Mouse (Mus musculus) embryo, embryonic 11.5 days (tissue): Measurements from ENCODE around the gene Tor4a.

Source experiments
- DNase-seq: peaks from one replicate; pipeline ENCODE4 v3.0.0-alpha.2; 2012; ENCODE audit warnings: low read depth, low spot score

The Tor4a gene

GRCm38 (mm10) chr2:25171101-25171768, 25.5 kb downstream of the Tor4a start:
- DNase-seq, result no peak

GRCm38 (mm10) chr2:25170326-25171100, 26.2 kb downstream of the Tor4a start:
- DNase-seq, result no peak

DNA sequence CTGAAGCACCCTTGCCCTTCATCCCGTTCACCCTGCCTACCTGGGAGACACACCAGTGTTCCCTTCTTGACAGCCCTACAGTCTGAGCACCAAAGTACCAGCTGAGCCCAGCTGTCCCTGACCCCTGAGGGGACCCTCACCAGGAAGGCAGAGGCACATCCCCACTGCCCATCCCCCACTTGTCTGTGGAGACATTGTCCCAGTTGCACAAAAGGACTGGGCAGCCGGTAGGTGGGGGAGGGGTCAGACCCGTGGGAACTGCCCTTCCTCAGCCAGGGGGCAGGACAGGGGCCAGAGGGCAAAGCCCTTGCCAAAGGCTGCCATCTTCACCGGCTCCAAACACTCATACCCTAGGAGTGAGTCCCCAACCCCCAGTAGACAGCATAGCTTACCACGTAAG, 26.9 kb downstream of the Tor4a start:
- DNase-seq, result no peak

DNA sequence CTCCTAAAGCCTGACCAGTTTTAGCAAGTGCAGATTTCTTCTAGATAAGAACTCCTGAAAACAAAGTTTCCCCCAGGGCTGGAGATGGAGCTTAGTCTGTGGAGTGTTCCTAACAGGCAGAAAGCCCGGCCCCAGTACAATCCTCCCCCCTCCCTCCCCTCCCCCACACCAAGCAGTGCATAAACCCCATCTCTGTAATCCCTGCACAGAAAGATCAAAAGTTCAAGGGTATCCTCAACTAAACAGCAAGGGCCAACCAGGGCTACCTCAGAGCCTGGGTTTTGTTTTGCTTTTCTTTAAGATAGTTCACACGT, 28.1 kb downstream of the Tor4a start:
- no peak for DNase-seq

DNA sequence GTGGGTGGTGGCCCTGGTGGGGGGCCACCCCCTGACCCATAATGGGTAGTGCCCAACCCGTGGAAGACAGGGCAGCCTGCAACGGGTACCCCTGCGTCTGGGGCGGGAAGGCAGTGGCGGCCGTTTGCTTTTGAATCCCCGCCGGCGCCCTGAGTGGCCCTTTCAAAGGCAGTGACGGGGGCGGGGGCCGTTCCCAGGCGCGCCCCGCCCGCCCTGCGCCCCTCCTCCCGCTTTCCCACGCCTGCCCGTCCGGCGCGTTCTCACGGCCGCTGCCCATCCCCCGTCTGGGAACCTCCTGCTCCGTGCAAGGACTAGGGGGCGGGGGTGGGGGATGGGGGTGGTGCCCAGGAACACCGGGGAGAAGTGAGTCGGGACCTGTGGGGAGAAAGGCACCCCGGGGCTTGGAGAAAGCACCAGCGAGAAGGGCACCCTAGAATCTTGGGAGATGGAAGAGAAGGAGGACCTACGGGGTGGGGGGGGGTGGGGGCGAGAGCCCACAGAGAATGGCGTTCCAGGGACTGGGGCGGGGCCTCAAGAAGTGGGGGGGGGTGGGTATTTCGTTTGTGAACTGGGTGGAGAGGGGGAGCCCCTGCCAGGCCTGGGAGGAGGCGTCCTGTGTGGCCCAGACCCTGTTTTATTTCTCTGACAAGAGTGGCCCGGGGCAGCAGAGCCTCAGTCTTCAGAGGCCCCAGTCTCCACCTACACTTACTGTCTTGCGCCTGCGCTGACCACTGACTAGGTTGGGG, 28.6 kb downstream of the Tor4a start:
- DNase-seq, result no peak

- no peak for DNase-seq
These were observed 29.2 kb downstream of the Tor4a start for GRCm38 (mm10) chr2:25167481-25167880.

DNA sequence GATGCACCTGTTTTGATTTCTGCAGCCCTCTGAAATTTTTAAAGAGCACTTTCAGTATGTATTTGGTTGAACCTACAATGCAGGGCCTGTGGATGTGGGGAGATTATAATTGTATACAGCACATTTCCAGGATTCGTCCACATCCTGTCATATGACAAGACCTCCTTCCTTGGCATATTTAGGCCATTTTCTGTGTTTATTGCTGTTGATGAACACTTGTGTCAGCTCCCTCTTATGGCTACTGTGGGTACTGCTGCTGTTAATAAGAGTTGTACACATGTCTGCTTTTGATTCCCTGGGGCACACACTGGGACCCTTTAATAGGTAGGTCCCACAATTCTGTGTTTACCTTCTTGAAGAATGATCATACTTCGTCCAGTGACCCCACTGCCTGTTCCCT, 39.0 kb downstream of the Tor4a start:
- no peak for DNase-seq

DNA sequence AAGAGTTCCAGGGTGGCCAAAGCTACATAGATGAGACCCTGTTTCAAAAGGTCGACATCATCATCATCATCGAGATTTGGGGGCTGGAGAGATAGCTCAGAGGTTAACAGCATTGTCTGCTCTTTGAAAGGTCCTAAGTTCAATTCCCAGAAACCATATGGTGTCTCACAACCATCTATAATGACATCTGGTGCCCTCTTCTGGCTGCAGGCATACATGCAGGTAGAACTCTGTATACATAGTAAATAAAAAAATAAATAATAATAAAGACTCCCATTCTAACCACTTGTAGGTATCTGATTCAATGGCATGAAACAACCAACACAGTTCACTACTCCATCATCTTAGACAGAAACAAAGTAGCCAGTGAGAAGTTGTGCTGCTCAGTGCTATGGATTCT, 39.7 kb downstream of the Tor4a start:
- no peak for DNase-seq

DNA sequence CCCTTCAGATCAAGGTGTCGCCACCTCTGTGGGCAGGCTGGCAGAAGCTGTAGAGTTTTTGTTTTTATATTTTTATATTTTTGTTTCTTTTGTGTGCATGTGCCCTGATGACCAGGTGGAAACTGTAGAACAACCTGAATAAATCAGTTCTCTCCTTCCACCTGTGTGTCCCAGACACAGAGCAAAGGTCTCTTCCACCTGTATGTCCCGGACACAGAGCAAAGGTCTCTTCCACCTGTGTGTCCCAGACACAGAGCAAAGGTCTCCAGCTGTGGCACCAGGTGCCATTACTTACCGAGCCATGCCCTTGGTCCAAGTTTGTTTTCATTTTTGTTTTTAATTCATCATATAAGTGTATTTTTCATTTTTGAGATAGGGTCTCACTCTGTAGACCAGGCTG, 40.5 kb downstream of the Tor4a start:
- no peak for DNase-seq

GRCm38 (mm10) chr2:25151280-25151956, 45.3 kb downstream of the Tor4a start:
- DNase-seq, result no peak

DNA sequence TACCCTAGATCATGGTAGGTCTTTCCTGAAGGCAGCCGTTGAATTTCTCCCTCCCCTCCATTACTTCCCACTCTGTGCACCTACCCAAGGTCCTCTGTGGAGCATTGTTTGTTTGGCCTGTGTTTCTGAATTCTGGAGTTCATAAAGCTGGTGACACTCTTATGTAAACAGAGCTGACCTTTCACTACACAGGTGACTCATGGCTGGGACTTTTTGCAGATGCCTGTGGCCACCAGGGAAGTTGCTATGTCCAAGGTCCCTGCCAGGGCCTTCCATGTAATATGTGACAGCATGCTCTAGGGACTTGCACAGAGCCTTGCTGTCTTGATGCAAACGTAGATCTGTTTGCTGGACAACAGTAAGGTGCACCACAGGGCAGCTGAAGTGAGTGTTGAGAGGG, 47.0 kb downstream of the Tor4a start:
- DNase-seq, result no peak

- no peak for DNase-seq
These were observed 48.8 kb downstream of the Tor4a start for GRCm38 (mm10) chr2:25147892-25148291.

DNA sequence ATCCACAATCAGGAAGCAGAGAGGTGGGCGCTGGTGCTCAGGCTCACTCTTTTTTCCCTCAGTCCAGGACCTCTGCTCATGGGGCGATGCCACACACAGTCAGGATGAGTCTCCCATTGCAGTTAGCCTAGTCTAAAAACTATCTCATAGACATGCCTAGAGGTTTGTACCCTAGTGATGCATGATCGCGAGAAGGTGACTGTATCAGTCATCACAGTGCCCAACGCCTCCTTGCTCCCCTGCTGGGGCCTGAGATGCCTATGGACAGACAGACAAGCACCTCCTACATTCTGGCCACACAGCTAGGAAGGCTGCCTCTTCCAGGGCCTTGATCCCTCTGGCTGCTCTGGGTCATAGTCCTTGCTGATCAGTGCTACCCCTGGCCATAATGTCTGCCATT, 49.3 kb downstream of the Tor4a start:
- DNase-seq, result no peak

GRCm38 (mm10) chr2:25145346-25145745, 51.3 kb downstream of the Tor4a start:
- no peak for DNase-seq
